Mouse (Mus musculus) kidney, adult 2 months (tissue): ENCODE measurements around the gene Pld1.
A peak's percentile ranks its signal among the peaks of the same experiment; 100 is the strongest.

Experiments
- CTCF ChIP-seq: fragments of 200-500 bp; conservative IDR thresholded peaks from 2 replicates; pipeline ENCODE4 v1.5.1; 2011; ENCODE audit warnings: low read depth, mild to moderate bottlenecking, control low read depth, low read length, moderate library complexity, mixed read lengths; ENCODE audit not compliant: insufficient read depth, insufficient read length
- POLR2A ChIP-seq: fragments of 200-500 bp; IDR thresholded peaks from one replicate; pipeline ENCODE4 v1.6.1; 2011; ENCODE audit warnings: low read depth, low read length, control low read depth

- TF ChIP-seq CTCF, result 0 out of 2 replicates have a peak, but pooled peaks have one; percentile 18
- no peak for TF ChIP-seq POLR2A
Observed at GRCm38 (mm10) chr3:28107446-28108004, 169.0 kb downstream of the Pld1 start.
